Mouse (Mus musculus) forebrain, embryonic 12.5 days (tissue): ENCODE data around the gene Sumf2. TPM values are rescaled to one million over a fixed set of nuclear protein-coding genes. Genes with fewer than 3 reads are reported as not detected.

Experiments
- ATAC-seq: fragments of 200-750 bp; cut with Nextera tagmentation; 2 replicates; pipeline ENCODE4 v1.8.0; 2017; ENCODE audit warnings: moderate TSS enrichment; ENCODE audit not compliant: low FRiP score
- H3K27ac ChIP-seq: fragments of 300-500 bp; sonication (generic); 2 replicates; pipeline ENCODE4 v1.5.1; 2016; ENCODE audit warnings: mild to moderate bottlenecking
- H3K27me3 ChIP-seq: fragments of 300-500 bp; sonication (generic); 2 replicates; pipeline ENCODE4 v1.6.1; 2016; ENCODE audit warnings: mild to moderate bottlenecking
- H3K36me3 ChIP-seq: fragments of 300-500 bp; sonication (generic); replicated peaks from 2 replicates; pipeline ENCODE4 v1.6.1; 2016; ENCODE audit warnings: mild to moderate bottlenecking
- H3K4me1 ChIP-seq: fragments of 300-500 bp; sonication (generic); 2 replicates; pipeline ENCODE4 v1.6.1; 2016
- H3K4me2 ChIP-seq: fragments of 300-500 bp; sonication (generic); 2 replicates; pipeline ENCODE4 v1.6.1; 2016; ENCODE audit warnings: mild to moderate bottlenecking, moderate library complexity
- H3K4me3 ChIP-seq: fragments of 300-500 bp; sonication (generic); replicated peaks from 2 replicates; pipeline ENCODE4 v1.5.1; 2016; ENCODE audit warnings: mild to moderate bottlenecking
- H3K9ac ChIP-seq: fragments of 300-500 bp; sonication (generic); 2 replicates; pipeline ENCODE4 v1.6.1; 2016; ENCODE audit warnings: mild to moderate bottlenecking
- H3K9me3 ChIP-seq: fragments of 300-500 bp; sonication (generic); 2 replicates; pipeline ENCODE4 v1.6.1; 2016
- WGBS: fragments of 180-500 bp; shearing (Covaris S2); methylation state at CpG from one replicate; pipeline ENCODE4 v1.1.7; 2016; 5-methylcytosine and 5-hydroxymethylcytosine counted together
- polyA plus RNA-seq: library from polyadenylated mRNA; unstranded; fragments of >200 nt; fragmentation: Nextera tagmentation; extraction: Ambion mirVana; gene quantifications from 2 replicates; pipeline ENCODE4 v1.2.1, GENCODE M21; 2016

Sumf2 gene
- polyA plus RNA-seq: 47.0 and 49.2 TPM in 2 replicates

DNA sequence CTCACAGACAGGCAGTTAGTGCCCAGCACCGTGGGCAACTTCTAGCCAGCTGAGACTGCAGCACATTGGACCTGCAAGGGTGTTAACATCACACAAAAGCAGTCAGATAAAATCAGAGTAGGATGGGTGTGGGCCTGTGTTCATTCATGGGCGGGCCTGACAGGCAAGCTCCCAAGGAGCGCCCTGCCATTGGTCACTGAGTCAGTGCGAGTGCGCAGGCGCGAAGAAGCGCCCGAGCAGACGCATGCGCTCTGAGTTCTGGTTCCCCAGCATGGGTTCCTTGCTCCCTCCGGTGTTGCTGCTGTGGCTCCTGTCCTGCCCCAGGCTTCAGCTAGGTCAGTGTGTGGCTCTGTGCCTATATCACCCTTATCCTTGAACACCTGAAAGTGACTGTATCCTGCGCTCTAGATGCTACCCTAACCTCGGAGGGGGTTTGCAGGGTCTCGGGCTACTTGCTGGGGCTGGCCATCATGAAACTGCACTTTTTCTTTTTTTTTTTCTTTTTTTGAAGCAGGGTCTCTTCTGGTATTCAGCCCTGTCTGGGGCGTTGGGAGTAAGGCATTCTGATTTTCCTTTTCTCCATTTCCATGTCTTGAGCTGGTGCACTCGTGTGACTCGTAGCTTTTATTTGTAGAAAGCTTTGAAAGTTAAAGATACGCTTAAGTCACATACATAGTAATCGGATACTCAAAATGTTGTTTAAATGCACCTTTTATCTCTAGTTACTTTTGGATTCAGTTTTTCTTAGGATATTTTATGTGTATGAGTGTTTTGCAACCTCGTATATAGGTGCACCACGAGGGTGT lies at the start of gene Sumf2:
Gene Sumf2 (plus strand): TSS at position 235 of the 806 bp plus-strand sequence.
- WGBS: 14% methylated on average over 22 of the region's 22 CpGs
- Histone ChIP-seq H3K4me3 (peak within 1 kb of the TSS; percentile 65), H3K4me1 (peaks cover 12% of the 10 kb centered on the region), H3K9me3 (0 out of 2 replicates have a peak, but pooled peaks cover 3% of the 10 kb centered on the region), H3K27me3 (no peaks in the 10 kb centered on the region), H3K4me2 (peak within 1 kb of the TSS; percentile 67), H3K9ac (peak within 1 kb of the TSS; percentile 76), H3K36me3 (peaks cover 28% of the 10 kb centered on the region), H3K27ac (peak within 1 kb of the TSS; percentile 85)
- ATAC-seq: peak; percentile 99

DNA sequence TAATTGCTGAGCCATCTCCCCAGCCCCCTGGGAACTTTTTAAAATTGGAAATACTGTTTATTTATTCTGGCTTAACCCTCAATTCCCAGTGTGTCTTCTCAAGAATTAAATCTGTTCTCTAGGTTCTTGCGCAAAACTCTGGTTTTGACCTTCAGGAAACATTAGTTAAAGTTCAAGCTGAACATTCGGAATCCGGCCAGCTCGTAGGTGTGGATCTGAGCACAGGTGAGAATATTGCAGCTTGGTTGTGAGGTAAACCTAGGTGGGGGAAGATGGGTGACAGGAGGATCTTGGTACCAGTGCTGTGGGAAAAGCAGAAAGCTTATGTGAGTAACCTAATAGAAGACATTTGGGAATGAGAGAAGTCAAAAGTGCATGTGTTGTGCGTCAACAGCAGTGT lies 1.9 kb upstream of the Sumf2 start:
- Histone ChIP-seq H3K27me3 (no peaks in the 10 kb centered on the region), H3K4me1 (peaks cover 12% of the 10 kb centered on the region), H3K27ac (no peak overlapping the region), H3K4me3 (no peak overlapping the region), H3K9ac (no peak overlapping the region), H3K36me3 (peaks cover 28% of the 10 kb centered on the region), H3K4me2 (no peak overlapping the region), H3K9me3 (0 out of 2 replicates have a peak, but pooled peaks cover 3% of the 10 kb centered on the region)
- WGBS: 97% methylated on average over 5 of the region's 5 CpGs
- no peak for ATAC-seq

DNA sequence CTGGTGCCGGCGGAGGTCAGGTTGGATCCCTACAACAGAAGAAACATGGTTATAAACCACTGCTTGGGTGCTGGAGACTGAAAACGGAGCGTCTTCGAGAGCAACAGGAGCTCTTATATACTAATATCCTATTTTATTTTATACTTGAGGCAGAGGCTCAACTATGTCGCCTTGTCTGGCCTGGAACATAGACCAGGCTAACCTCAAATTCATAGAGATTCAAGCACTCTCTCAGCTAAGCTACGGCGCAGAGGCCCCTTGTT lies 703 bp downstream of the Sumf2 start:
- H3K4me3 ChIP-seq: peak overlapping the region; percentile 65
- no peak overlapping the region for H3K27ac ChIP-seq
- ATAC-seq: no peak
- H3K9me3 ChIP-seq: 0 out of 2 replicates have a peak, but pooled peaks cover 3% of the 10 kb centered on the region
- peaks cover 28% of the 10 kb centered on the region for H3K36me3 ChIP-seq
- H3K4me1 ChIP-seq: peaks cover 12% of the 10 kb centered on the region
- H3K4me2 ChIP-seq: peak overlapping the region; percentile 67
- no peaks in the 10 kb centered on the region for H3K27me3 ChIP-seq
- peak overlapping the region; percentile 76 for H3K9ac ChIP-seq
- 69% methylated on average over 8 of the region's 8 CpGs for WGBS

DNA sequence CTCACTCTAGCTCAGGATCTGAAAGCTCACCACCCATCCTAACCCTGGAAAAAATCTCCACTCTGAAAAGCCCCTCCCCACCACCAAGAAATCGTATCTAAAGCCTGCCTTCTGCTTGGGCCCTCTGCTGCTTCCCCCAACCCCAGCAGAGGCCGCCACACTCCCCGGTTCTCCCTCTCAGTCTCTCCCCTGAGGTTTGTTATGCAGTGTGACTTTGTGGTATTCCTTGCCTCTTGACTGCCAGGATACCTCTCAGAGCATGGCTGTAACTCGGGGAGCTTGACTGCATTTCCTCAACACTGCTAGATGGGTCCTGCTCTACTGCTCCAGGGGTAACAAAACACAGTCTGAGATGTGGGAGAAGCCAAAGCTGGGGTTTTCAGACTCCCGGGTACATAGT lies 8.4 kb downstream of the Sumf2 start:
- ATAC-seq: no peak
- Histone ChIP-seq H3K4me3 (no peak overlapping the region), H3K4me2 (no peak overlapping the region), H3K4me1 (no peaks in the 10 kb centered on the region), H3K27me3 (no peaks in the 10 kb centered on the region), H3K9ac (no peak overlapping the region), H3K36me3 (peaks cover 50% of the 10 kb centered on the region), H3K9me3 (no peaks in the 10 kb centered on the region), H3K27ac (no peak overlapping the region)
- WGBS: 43% methylated on average over 5 of the region's 5 CpGs

DNA sequence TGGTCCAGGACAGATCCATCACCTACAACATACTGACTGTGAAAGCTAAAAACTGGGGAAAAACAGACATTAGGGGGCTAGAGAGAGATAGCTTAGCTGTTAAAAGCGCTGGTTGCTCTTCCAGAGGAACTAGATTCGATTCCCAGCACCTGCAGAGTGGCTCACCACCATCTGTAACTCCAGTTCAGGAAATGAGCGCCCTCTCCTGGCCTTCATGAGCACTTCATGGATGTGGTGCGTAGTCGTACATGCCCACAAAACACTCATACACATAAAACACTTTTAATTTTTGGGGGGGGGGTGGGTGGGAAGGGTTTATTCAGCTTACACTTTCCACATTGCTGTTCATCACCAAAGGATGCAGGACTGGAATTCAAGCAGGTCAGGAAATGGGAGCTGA lies 9.6 kb downstream of the Sumf2 start:
- H3K4me2 ChIP-seq: no peak overlapping the region
- no peak overlapping the region for H3K4me3 ChIP-seq
- no peaks in the 10 kb centered on the region for H3K27me3 ChIP-seq
- H3K9me3 ChIP-seq: no peaks in the 10 kb centered on the region
- no peak for ATAC-seq
- 84% methylated on average over 5 of the region's 5 CpGs for WGBS
- H3K4me1 ChIP-seq: no peaks in the 10 kb centered on the region
- peaks cover 56% of the 10 kb centered on the region for H3K36me3 ChIP-seq
- H3K9ac ChIP-seq: no peak overlapping the region
- no peak overlapping the region for H3K27ac ChIP-seq

DNA sequence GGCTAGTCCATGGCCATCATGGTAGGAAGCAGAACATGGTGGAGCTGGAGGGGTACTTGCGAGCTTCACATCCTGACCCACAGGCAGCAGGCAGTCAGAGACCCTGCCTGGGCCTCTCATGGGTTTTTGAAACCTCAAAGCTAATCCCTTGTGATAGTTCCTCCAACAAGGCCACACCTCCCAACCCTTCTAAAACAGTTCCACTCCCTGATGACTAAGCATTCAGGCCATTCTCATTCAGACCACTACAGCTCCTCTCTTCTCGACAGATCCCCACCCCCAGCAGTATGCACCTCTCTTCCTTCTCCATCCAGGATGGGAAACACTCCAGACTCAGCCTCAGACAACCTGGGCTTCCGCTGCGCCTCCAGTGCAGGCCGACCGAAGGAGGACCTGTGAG lies 15.5 kb downstream of the Sumf2 start:
- WGBS: 93% methylated on average over 6 of the region's 6 CpGs
- Histone ChIP-seq H3K9ac (no peak overlapping the region), H3K36me3 (peaks cover 39% of the 10 kb centered on the region), H3K4me3 (no peak overlapping the region), H3K4me1 (no peaks in the 10 kb centered on the region), H3K4me2 (no peak overlapping the region), H3K9me3 (no peaks in the 10 kb centered on the region), H3K27me3 (no peaks in the 10 kb centered on the region), H3K27ac (no peak overlapping the region)
- no peak for ATAC-seq

DNA sequence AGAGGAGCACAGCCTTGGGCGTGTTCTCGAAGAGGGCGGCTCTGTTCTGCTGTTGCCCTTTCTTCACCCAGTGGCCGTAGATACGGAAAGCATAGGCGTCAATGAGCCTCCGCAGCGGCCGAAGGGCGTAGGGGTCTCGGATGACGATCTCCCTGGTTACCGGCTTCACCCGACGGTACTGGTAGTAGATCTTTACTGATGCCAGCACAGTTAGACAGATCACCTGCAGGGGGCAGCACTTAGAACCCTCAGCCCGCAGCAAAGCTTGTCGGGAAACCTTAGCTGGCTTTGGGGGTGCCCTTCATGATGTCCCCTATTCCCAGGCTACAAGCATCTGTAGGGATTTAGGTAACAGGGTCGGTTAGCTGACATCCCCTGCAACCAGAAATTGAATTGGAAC lies 17.7 kb downstream of the Sumf2 start:
- Histone ChIP-seq H3K4me3 (no peak overlapping the region), H3K27me3 (no peaks in the 10 kb centered on the region), H3K9ac (no peak overlapping the region), H3K4me2 (peak overlapping the region; percentile 0; the same call in 1 of the 2 replicates), H3K27ac (no peak overlapping the region), H3K4me1 (no peaks in the 10 kb centered on the region), H3K9me3 (no peaks in the 10 kb centered on the region), H3K36me3 (peaks cover 28% of the 10 kb centered on the region)
- WGBS: 14% methylated on average over 18 of the region's 18 CpGs
- ATAC-seq: no peak

DNA sequence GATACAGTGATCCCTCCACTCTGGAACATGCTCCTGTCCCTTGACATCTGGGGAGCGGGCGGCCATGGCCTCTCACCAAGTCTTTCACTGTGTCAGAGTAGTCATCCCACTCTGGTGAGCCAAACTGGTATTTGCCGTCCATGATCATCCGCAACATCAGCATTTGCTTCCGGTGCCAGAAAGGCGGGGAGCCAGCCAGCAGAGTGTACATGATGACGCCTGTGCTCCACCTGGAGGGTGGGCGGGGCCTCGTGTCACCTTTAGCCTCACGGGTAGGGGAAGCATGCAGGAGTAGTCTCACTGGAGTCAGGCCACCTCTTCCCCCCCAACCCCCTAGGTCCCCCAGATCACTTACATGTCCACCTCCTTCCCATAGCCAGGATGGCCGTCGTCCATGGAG lies 19.1 kb downstream of the Sumf2 start:
- H3K36me3 ChIP-seq: peaks cover 16% of the 10 kb centered on the region
- no peaks in the 10 kb centered on the region for H3K4me1 ChIP-seq
- no peaks in the 10 kb centered on the region for H3K9me3 ChIP-seq
- H3K9ac ChIP-seq: no peak overlapping the region
- ATAC-seq: no peak
- H3K27ac ChIP-seq: no peak overlapping the region
- H3K27me3 ChIP-seq: no peaks in the 10 kb centered on the region
- no peak overlapping the region for H3K4me2 ChIP-seq
- no peak overlapping the region for H3K4me3 ChIP-seq
- 90% methylated on average over 12 of the region's 12 CpGs for whole genome bisulfite sequencing

DNA sequence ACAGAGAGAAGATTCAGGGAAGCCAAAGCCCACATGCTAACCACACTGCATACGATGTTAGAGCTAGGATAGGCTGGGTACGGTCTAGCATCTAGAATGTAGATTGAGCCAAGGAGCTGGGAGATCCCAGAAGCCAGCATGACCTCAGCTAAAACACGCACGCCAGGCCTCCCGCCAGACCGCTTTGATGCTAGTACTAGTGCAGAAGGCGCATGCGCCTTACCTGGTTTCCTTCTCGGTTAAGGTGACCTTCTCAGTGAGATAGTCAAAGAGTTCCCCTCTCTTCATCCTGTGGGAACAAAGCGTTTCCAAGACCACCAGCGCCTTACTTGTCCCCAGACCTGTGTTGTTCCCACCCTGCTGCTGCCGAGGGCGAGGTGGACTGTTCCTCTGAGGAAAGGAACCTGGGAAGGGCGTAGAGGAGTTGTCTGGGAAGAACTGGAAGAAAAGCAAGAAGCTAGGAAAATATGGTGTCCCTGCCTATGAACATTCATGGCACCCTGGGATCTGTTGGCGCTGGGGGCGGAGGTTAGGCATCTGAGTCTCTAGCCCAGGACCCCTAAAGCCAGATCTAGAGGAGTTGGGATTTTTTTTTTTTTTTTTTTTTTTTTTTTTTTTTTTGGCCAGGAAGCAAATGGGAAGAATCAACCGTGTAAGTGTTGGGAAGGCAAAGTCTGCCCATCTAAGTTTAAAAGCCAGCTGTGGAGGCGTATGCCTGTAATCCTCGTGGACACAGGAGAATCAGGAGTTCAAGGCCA lies 22.6 kb downstream of the Sumf2 start:
- no peak overlapping the region for H3K27ac ChIP-seq
- WGBS: 89% methylated on average over 19 of the region's 19 CpGs
- ATAC-seq: no peak

DNA sequence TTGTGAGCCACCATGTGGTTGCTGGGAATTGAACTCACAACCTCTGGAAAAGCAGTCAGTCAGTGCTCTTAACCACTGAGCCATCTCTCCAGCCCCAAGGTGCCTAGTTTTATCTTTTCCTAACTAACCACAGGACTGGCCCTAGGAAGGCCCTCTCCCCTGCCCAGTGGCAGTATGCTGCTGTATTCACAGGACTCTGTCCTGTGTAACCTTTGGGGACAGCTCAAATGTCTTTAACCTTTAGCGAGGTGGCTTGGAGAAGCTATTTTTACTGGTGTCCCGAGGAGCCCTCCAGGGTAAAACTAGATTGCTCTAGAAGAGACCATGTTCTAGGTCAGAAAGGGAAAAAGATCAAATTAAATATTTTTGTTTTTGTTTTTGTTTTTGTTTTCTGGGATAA lies 24.5 kb downstream of the Sumf2 start:
- ATAC-seq: no peak
- 90% methylated on average over 2 of the region's 2 CpGs for WGBS
- no peak overlapping the region for H3K27ac ChIP-seq

More for the DNA sequence above, 22.6 kb downstream of the Sumf2 start:
- Histone ChIP-seq H3K36me3 (no peaks in the 10 kb centered on the region), H3K4me2 (no peak overlapping the region), H3K4me3 (no peak overlapping the region), H3K4me1 (no peaks in the 10 kb centered on the region), H3K9ac (no peak overlapping the region), H3K9me3 (no peaks in the 10 kb centered on the region), H3K27me3 (no peaks in the 10 kb centered on the region)

DNA sequence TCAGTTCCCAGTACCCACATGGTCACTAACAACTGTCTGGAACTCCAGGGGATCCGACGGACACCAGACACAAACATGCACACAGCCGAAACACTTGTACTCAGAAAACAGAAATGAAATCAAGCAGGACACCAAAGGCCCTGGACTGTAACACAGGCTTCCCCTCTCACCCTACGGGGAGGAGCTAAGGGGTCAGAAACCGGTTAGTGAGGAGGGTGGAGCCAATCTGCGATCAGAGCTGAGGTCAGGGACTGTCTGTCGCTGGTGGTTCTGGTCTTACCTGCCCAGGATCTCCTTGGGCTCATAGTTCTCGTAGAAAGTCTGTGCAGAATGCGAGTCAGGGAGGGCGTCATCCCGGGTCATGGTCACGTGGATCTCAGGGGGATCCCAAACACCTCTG lies 27.2 kb downstream of the Sumf2 start:
- H3K4me3 ChIP-seq: no peak overlapping the region
- ATAC-seq: no peak
- H3K4me2 ChIP-seq: no peak overlapping the region

More for the DNA sequence above, 24.5 kb downstream of the Sumf2 start:
- Histone ChIP-seq H3K36me3 (no peaks in the 10 kb centered on the region), H3K4me2 (no peak overlapping the region), H3K27me3 (no peaks in the 10 kb centered on the region), H3K9ac (no peak overlapping the region), H3K4me1 (no peaks in the 10 kb centered on the region), H3K4me3 (no peak overlapping the region), H3K9me3 (no peaks in the 10 kb centered on the region)

DNA sequence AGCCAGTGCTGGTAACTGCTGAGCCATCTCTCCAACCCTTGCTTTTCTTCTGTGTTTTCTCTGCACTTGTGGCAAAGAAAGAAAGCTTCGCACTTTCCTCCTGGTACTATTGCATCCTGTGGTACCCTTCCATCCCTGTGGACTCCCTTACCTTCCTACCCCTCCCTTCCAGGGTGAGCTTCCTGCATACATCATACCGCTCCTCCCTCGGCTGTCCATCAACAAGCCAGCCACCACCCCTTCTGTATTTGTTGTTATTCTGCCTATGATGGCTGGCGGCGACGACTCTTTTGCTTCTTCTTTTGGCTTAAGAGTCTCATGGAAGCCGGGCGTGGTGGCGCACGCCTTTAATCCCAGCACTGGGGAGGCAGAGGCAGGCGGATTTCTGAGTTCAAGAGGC lies 28.3 kb downstream of the Sumf2 start:
- Histone ChIP-seq H3K9ac (no peak overlapping the region), H3K9me3 (no peaks in the 10 kb centered on the region), H3K36me3 (peaks cover 4% of the 10 kb centered on the region), H3K4me2 (no peak overlapping the region), H3K4me3 (no peak overlapping the region), H3K4me1 (no peaks in the 10 kb centered on the region), H3K27me3 (no peaks in the 10 kb centered on the region), H3K27ac (no peak overlapping the region)
- 79% methylated on average over 11 of the region's 11 CpGs for WGBS
- ATAC-seq: no peak

More for the DNA sequence above, 27.2 kb downstream of the Sumf2 start:
- H3K9me3 ChIP-seq: no peaks in the 10 kb centered on the region
- no peak overlapping the region for H3K9ac ChIP-seq
- WGBS: 89% methylated on average over 12 of the region's 12 CpGs
- H3K36me3 ChIP-seq: no peaks in the 10 kb centered on the region
- H3K27me3 ChIP-seq: no peaks in the 10 kb centered on the region
- H3K4me1 ChIP-seq: no peaks in the 10 kb centered on the region
- H3K27ac ChIP-seq: no peak overlapping the region
